Mouse (Mus musculus): ENCODE data around the gene Tmem238.

DNA sequence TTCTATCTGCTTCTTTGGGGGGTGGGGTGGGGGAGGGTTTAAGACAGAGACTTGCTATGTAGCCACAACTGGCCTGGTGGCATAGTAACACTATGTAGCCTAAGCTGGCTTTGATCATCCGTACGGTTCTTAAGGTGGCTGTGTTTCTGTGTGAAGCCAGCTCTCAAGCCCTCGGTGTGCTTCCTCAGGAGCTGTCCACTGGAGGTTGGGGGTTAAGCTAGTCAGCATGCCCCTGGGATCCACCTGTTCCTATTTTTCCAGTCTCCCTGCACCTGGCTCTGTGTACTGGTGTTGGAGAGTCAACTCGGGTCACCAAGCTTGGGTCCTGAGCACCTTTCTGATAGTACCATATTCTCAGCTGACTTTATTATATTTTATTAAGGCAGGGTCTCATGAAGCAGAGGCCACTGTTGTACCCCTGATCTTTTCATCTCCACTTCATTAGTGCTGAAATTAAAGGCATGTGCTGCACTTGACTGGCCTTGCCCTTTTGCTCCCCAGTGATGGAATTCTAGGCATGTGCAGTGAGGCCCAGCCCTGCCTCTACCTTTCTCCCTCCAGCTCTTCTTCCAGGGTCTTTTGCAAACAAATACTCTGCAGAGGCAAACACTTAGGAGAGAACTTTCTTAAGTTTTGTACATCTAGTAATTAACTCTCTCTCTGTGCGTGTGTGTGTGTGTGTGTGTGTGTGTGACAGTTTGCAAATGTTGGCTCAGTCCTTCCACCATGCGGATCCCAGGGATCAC, 32.9 kb upstream of the Tmem238 start:
- TF ChIP-seq CTCF (conservative IDR thresholded peaks at IDR 0.05; ENCODE audit: low read length), result no peak
- TF ChIP-seq NANOG (IDR thresholded peaks at IDR 0.05; ENCODE audit: borderline replicate concordance, low read length), result no peak
- no peak for TF ChIP-seq POU5F1 (IDR thresholded peaks at IDR 0.05; ENCODE audit: borderline replicate concordance, low read length)

Data from E14TG2a.4 (cell line).